Mouse (Mus musculus) bone marrow macrophage, adult 2 months (primary cell): Measurements from ENCODE around the gene Cyp2u1.

Experiments
- CTCF ChIP-seq: IDR thresholded peaks from 2 replicates; pipeline ENCODE4 v1.5.1; 2012; ENCODE audit warnings: low read depth, mild to moderate bottlenecking, low read length, moderate library complexity
- POLR2A ChIP-seq: IDR thresholded peaks from 2 replicates; pipeline ENCODE4 v1.6.1; 2012; ENCODE audit warnings: mild to moderate bottlenecking, low read depth, low read length, borderline replicate concordance

- no peak for TF ChIP-seq CTCF
- TF ChIP-seq POLR2A: no peak
Measured at GRCm38 (mm10) chr3:131294503-131294902, 8.5 kb downstream of the Cyp2u1 start.
